Mouse (Mus musculus): ENCODE results near the gene Lrp5. TPM values are rescaled to one million over a fixed set of nuclear protein-coding genes. Genes with fewer than 3 reads are reported as not detected.

The Lrp5 gene
- polyA plus RNA-seq, 1 experiment = 87.8 TPM

- no peak overlapping the region for H3K4me3 ChIP-seq (replicated peaks; ENCODE audit: extremely low read depth, low read depth, low read length)
- no peak for TF ChIP-seq CTCF (IDR thresholded peaks at IDR 0.05; ENCODE audit: insufficient read depth, low read length)
- no peak for TF ChIP-seq POLR2A (IDR thresholded peaks at IDR 0.05; ENCODE audit: borderline replicate concordance, extremely low read depth, low read depth, low read length)
- H3K4me1 ChIP-seq (ENCODE audit: control insufficient read depth, insufficient read depth, low read length) = peaks cover 15% of the 10 kb centered on the region
- 86% methylated on average over 5 of the region's 5 CpGs for WGBS
- no peak for DNase-seq
These were observed 54.9 kb downstream of the Lrp5 start for GRCm38 (mm10) chr19:3631431-3631830.

- TF ChIP-seq CTCF (IDR thresholded peaks at IDR 0.05; ENCODE audit: insufficient read depth, low read length) (no peak), POLR2A (IDR thresholded peaks at IDR 0.05; ENCODE audit: borderline replicate concordance, extremely low read depth, low read depth, low read length) (no peak)
- DNase-seq = no peak
- H3K4me1 ChIP-seq (ENCODE audit: control insufficient read depth, insufficient read depth, low read length) = peaks cover 13% of the 10 kb centered on the region
- WGBS = 76% methylated on average over 5 of the region's 5 CpGs
- no peak overlapping the region for H3K4me3 ChIP-seq (replicated peaks; ENCODE audit: extremely low read depth, low read depth, low read length)
These were observed 55.9 kb downstream of the Lrp5 start for GRCm38 (mm10) chr19:3630486-3630885.

DNA sequence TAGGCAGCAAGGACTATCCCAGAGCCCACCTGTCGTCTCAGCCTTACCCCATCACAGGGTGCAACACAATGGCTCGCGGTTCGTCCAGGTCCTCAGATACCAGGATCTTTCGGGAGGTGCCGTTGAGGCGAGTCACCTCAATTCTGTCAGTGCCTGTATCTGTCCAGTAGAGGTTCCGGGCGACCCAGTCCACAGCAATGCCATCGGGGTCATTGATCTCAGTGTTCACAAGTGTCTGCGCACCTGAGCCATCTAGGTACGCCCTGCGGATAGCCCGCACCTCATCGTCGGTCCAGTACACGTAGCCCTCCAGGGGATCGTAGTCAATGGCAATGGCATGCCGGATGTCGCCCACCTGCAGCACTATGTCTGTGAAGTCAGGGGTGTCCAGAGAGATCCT is 56.3 kb downstream of the Lrp5 start:
- 93% methylated on average over 20 of the region's 20 CpGs for WGBS
- no peak overlapping the region for H3K4me3 ChIP-seq (replicated peaks; ENCODE audit: extremely low read depth, low read depth, low read length)
- DNase-seq = no peak
- TF ChIP-seq POLR2A (IDR thresholded peaks at IDR 0.05; ENCODE audit: borderline replicate concordance, extremely low read depth, low read depth, low read length) (no peak), CTCF (IDR thresholded peaks at IDR 0.05; ENCODE audit: insufficient read depth, low read length) (no peak)
- peaks cover 8% of the 10 kb centered on the region for H3K4me1 ChIP-seq (ENCODE audit: control insufficient read depth, insufficient read depth, low read length)

- no peak for DNase-seq
- no peak overlapping the region for H3K4me3 ChIP-seq (replicated peaks; ENCODE audit: extremely low read depth, low read depth, low read length)
- 87% methylated on average over 8 of the region's 8 CpGs for WGBS
- peaks cover 8% of the 10 kb centered on the region for H3K4me1 ChIP-seq (ENCODE audit: control insufficient read depth, insufficient read depth, low read length)
- TF ChIP-seq POLR2A (IDR thresholded peaks at IDR 0.05; ENCODE audit: borderline replicate concordance, extremely low read depth, low read depth, low read length) (no peak), CTCF (IDR thresholded peaks at IDR 0.05; ENCODE audit: insufficient read depth, low read length) (no peak)
These were observed 58.1 kb downstream of the Lrp5 start for GRCm38 (mm10) chr19:3628223-3628622.

DNA sequence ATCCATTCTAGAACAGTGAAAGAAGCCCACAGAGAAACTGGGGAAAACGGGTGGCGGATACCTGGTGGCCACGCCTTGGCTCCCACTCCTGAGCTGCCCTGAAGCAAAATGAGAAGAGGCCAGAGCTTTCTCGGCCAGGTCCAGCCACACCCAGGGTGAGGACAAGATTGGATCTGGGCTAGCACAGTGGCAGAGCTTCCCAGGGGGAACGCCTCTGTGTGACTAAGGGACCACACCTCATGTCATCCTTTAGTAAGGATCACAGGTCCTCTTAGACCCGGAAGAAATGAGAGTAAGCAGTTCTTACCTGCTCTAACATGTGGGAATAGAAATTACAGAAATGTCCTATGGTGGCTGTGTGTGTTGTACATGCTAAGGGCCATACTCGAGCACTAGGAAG is 61.3 kb downstream of the Lrp5 start:
- no peak for DNase-seq
- Histone ChIP-seq H3K4me3 (replicated peaks; ENCODE audit: extremely low read depth, low read depth, low read length) (no peak overlapping the region), H3K4me1 (ENCODE audit: control insufficient read depth, insufficient read depth, low read length) (peaks cover 8% of the 10 kb centered on the region)
- WGBS = 77% methylated on average over 7 of the region's 7 CpGs
- TF ChIP-seq CTCF (IDR thresholded peaks at IDR 0.05; ENCODE audit: insufficient read depth, low read length) = no peak
- no peak for TF ChIP-seq POLR2A (IDR thresholded peaks at IDR 0.05; ENCODE audit: borderline replicate concordance, extremely low read depth, low read depth, low read length)

DNA sequence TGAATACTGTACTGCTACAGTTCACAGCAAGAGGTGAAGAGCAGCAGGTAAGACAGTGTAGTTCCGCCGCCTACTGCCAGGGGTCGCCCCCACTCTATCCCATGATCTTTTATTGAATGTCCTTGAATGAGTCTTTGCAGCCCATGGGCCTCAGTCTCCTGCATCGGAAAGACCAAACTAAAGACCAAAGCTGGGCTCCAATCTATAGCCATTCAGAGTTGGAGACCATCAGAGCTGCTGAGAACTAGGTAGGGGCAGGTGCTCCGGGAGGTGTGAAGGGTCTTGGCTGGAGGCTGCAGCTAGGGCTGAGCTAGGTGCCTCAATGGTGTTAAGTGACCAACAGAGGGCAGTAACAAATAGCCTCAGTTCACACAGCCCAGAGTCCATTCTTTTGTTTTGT is 62.5 kb downstream of the Lrp5 start:
- peak; percentile 75 for DNase-seq
- Histone ChIP-seq H3K4me1 (ENCODE audit: control insufficient read depth, insufficient read depth, low read length) (peaks cover 6% of the 10 kb centered on the region), H3K4me3 (replicated peaks; ENCODE audit: extremely low read depth, low read depth, low read length) (no peak overlapping the region)
- 58% methylated on average over 5 of the region's 5 CpGs for WGBS
- TF ChIP-seq POLR2A (IDR thresholded peaks at IDR 0.05; ENCODE audit: borderline replicate concordance, extremely low read depth, low read depth, low read length) (no peak), CTCF (IDR thresholded peaks at IDR 0.05; ENCODE audit: insufficient read depth, low read length) (peak; percentile 80)

- TF ChIP-seq POLR2A (IDR thresholded peaks at IDR 0.05; ENCODE audit: borderline replicate concordance, extremely low read depth, low read depth, low read length) = no peak
- no peak for TF ChIP-seq CTCF (IDR thresholded peaks at IDR 0.05; ENCODE audit: insufficient read depth, low read length)
- WGBS = 94% methylated on average over 4 of the region's 4 CpGs
- no peak for DNase-seq
- no peak overlapping the region for H3K4me3 ChIP-seq (replicated peaks; ENCODE audit: extremely low read depth, low read depth, low read length)
- H3K4me1 ChIP-seq (ENCODE audit: control insufficient read depth, insufficient read depth, low read length) = peaks cover 6% of the 10 kb centered on the region
These were observed 63.1 kb downstream of the Lrp5 start for GRCm38 (mm10) chr19:3623294-3623693.

DNA sequence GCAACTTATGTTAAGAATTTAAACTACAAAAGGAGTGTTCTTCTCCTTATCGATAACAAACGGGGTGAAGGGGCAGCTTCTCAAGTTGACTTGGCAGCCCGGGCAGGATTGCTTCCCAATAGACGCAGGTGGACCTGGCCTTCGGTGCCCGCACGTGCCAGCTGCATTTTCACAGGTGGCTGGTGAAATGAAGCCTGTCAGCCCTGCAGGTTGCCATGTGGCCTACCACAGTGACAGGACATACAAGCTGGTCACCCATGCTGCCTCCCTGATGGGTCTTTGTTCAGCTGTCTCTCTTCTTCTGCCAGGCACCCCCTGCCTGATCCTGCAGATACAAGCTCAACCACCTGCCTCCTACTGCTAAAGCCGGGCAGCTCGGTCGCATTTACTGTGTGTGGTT is 65.5 kb downstream of the Lrp5 start:
- DNase-seq = no peak
- peaks cover 4% of the 10 kb centered on the region for H3K4me1 ChIP-seq (ENCODE audit: control insufficient read depth, insufficient read depth, low read length)
- no peak overlapping the region for H3K4me3 ChIP-seq (replicated peaks; ENCODE audit: extremely low read depth, low read depth, low read length)
- TF ChIP-seq POLR2A (IDR thresholded peaks at IDR 0.05; ENCODE audit: borderline replicate concordance, extremely low read depth, low read depth, low read length) (no peak), CTCF (IDR thresholded peaks at IDR 0.05; ENCODE audit: insufficient read depth, low read length) (no peak)
- WGBS = 96% methylated on average over 10 of the region's 10 CpGs

GRCm38 (mm10) chr19:3619359-3619758 is 67.0 kb downstream of the Lrp5 start:
- peaks cover 3% of the 10 kb centered on the region for H3K4me1 ChIP-seq (ENCODE audit: control insufficient read depth, insufficient read depth, low read length)
- no peak overlapping the region for H3K4me3 ChIP-seq (replicated peaks; ENCODE audit: extremely low read depth, low read depth, low read length)
- TF ChIP-seq CTCF (IDR thresholded peaks at IDR 0.05; ENCODE audit: insufficient read depth, low read length) (peak; percentile 48), POLR2A (IDR thresholded peaks at IDR 0.05; ENCODE audit: borderline replicate concordance, extremely low read depth, low read depth, low read length) (no peak)
- DNase-seq = no peak
- 79% methylated on average over 2 of the region's 2 CpGs for WGBS

DNA sequence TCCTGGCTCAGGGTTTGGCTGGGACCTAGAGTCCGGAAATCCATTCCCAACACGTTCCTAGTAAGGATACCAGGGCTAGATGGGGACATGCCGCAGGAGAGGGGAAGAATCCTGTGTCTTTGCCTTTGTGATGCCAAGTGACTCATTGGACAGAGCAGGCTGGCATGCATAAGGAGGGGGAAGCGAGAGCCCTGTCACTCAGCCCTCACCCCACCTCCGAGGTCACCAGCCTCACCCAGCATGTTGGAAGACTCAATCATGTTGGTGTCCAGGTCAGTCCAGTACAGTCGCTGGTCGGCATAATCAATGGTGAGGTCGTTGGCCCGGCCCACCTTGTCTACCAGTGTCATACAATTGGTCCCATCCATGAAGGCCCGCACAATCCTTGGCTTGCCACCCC is 72.4 kb downstream of the Lrp5 start:
- Histone ChIP-seq H3K4me3 (replicated peaks; ENCODE audit: extremely low read depth, low read depth, low read length) (no peak overlapping the region), H3K4me1 (ENCODE audit: control insufficient read depth, insufficient read depth, low read length) (no peaks in the 10 kb centered on the region)
- DNase-seq = no peak
- TF ChIP-seq CTCF (IDR thresholded peaks at IDR 0.05; ENCODE audit: insufficient read depth, low read length) (no peak), POLR2A (IDR thresholded peaks at IDR 0.05; ENCODE audit: borderline replicate concordance, extremely low read depth, low read depth, low read length) (no peak)
- 92% methylated on average over 10 of the region's 10 CpGs for WGBS

Measured in lung, adult 2 months (tissue).